Mouse (Mus musculus) cerebellum, adult 2 months (tissue): ENCODE measurements at regions not wholly inside any gene's neighbourhood (a gene's known extent, or its start where the extent isn't known, plus 50 kb on each side); places are given as distances from the start of the nearest gene placed in this dataset.

Source experiments
- CTCF ChIP-seq: fragments of 200-500 bp; IDR thresholded peaks from 2 replicates; pipeline ENCODE4 v1.5.1; 2011; ENCODE audit warnings: low read depth, mild to moderate bottlenecking, control low read depth, low read length, moderate library complexity, borderline replicate concordance; ENCODE audit not compliant: insufficient read depth
- POLR2A ChIP-seq: fragments of 200-500 bp; IDR thresholded peaks from 2 replicates; pipeline ENCODE4 v1.6.1; 2011; ENCODE audit warnings: low read length, control low read depth, borderline replicate concordance; ENCODE audit not compliant: insufficient read depth

DNA sequence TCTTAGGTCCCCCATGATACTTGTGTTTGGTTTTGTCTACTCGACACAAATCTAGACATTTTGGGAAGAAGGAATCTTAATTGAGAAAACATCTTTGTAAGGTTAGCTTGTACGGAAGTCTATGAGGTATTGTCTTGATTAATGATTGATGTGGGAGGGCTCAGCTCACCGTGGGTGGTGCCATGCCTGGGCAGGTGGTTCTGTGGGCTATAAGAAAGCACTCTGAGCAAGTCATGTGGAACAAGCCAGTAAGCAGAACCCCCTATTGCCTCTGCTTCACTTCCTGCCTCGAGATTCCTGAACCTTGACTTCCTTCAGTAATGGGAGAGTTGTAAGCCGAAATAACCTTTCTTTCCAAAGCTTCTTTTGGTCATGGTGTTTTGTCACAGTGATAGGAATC, 174.6 kb upstream of the Mpdz start:
- no peak for TF ChIP-seq POLR2A
- TF ChIP-seq CTCF: no peak
